Mouse (Mus musculus) bone marrow macrophage, adult 2 months (primary cell): ENCODE data around the gene Fahd1. TPM values are rescaled to one million over a fixed set of nuclear protein-coding genes. Genes with fewer than 3 reads are reported as not detected.

Experiments used
- H3K27ac ChIP-seq: 2 replicates; pipeline ENCODE4 v1.5.1; 2012; ENCODE audit warnings: low read depth, low read length; ENCODE audit not compliant: insufficient read depth
- H3K4me1 ChIP-seq: 2 replicates; pipeline ENCODE4 v1.6.1; 2012; ENCODE audit warnings: low read length; ENCODE audit not compliant: control insufficient read depth, insufficient read depth
- H3K4me3 ChIP-seq: 2 replicates; pipeline ENCODE4 v1.5.1; 2012; ENCODE audit warnings: mild to moderate bottlenecking, low read length, moderate library complexity; ENCODE audit not compliant: insufficient read depth
- CTCF ChIP-seq: IDR thresholded peaks from 2 replicates; pipeline ENCODE4 v1.5.1; 2012; ENCODE audit warnings: low read depth, mild to moderate bottlenecking, low read length, moderate library complexity
- POLR2A ChIP-seq: IDR thresholded peaks from 2 replicates; pipeline ENCODE4 v1.6.1; 2012; ENCODE audit warnings: mild to moderate bottlenecking, low read depth, low read length, borderline replicate concordance
- polyA plus RNA-seq: library from polyadenylated mRNA; stranded (reverse); fragments of >200 nt; gene quantifications from 2 replicates; pipeline ENCODE4 v1.2.4, GENCODE M21; 2012; ENCODE audit not compliant: missing spikeins, insufficient read depth, insufficient read length

The Fahd1 gene
- polyA plus RNA-seq, 1 experiment: 9.0 TPM

GRCm38 (mm10) chr17:24894061-24894994 lies 44.2 kb upstream of the Fahd1 start:
- Histone ChIP-seq H3K4me1 (0 out of 2 replicates have a peak, but pooled peaks cover 4% of the 10 kb centered on the region), H3K4me3 (peak overlapping the region; percentile 100), H3K27ac (no peak overlapping the region)
- TF ChIP-seq POLR2A: no peak
- TF ChIP-seq CTCF: no peak

- TF ChIP-seq POLR2A (no peak), CTCF (no peak)
- Histone ChIP-seq H3K4me3 (no peak overlapping the region), H3K4me1 (0 out of 2 replicates have a peak, but pooled peaks cover 4% of the 10 kb centered on the region), H3K27ac (no peak overlapping the region)
Observed at GRCm38 (mm10) chr17:24893276-24893675, 43.1 kb upstream of the Fahd1 start.

- H3K27ac ChIP-seq: no peak overlapping the region
- peaks cover 7% of the 10 kb centered on the region; the same call in 1 of the 2 replicates for H3K4me1 ChIP-seq
- no peak overlapping the region for H3K4me3 ChIP-seq
- TF ChIP-seq POLR2A (no peak), CTCF (no peak)
Observed at GRCm38 (mm10) chr17:24892785-24893184, 42.6 kb upstream of the Fahd1 start.

- peaks cover 6% of the 10 kb centered on the region; the same call in 1 of the 2 replicates for H3K4me1 ChIP-seq
- no peak overlapping the region for H3K4me3 ChIP-seq
- TF ChIP-seq CTCF: no peak
- TF ChIP-seq POLR2A: no peak
- H3K27ac ChIP-seq: no peak overlapping the region
Observed at GRCm38 (mm10) chr17:24891321-24891720, 41.2 kb upstream of the Fahd1 start.

- Histone ChIP-seq H3K4me1 (peaks cover 6% of the 10 kb centered on the region; the same call in 1 of the 2 replicates), H3K4me3 (no peak overlapping the region), H3K27ac (no peak overlapping the region)
- TF ChIP-seq POLR2A (no peak), CTCF (no peak)
Observed at GRCm38 (mm10) chr17:24890151-24891092, 40.3 kb upstream of the Fahd1 start.

- Histone ChIP-seq H3K4me3 (no peak overlapping the region), H3K27ac (no peak overlapping the region), H3K4me1 (peaks cover 7% of the 10 kb centered on the region)
- no peak for TF ChIP-seq CTCF
- no peak for TF ChIP-seq POLR2A
Observed at GRCm38 (mm10) chr17:24888862-24889261, 38.7 kb upstream of the Fahd1 start.

GRCm38 (mm10) chr17:24887291-24888080 lies 37.3 kb upstream of the Fahd1 start:
- TF ChIP-seq CTCF: no peak
- no peak for TF ChIP-seq POLR2A
- Histone ChIP-seq H3K27ac (no peak overlapping the region), H3K4me1 (peaks cover 9% of the 10 kb centered on the region), H3K4me3 (peak overlapping the region; percentile 92)

GRCm38 (mm10) chr17:24886932-24887271 lies 36.7 kb upstream of the Fahd1 start:
- H3K4me1 ChIP-seq: peaks cover 9% of the 10 kb centered on the region
- peak overlapping the region; percentile 35 for H3K27ac ChIP-seq

More at GRCm38 (mm10) chr17:24886932-24887271, 36.7 kb upstream of the Fahd1 start:
- TF ChIP-seq CTCF: no peak
- TF ChIP-seq POLR2A: no peak
- peak overlapping the region; percentile 92 for H3K4me3 ChIP-seq
